Mouse (Mus musculus) bone marrow macrophage, adult 2 months (primary cell): Measurements from ENCODE around the gene Kmt2a.

Experiments used
- CTCF ChIP-seq: IDR thresholded peaks from 2 replicates; pipeline ENCODE4 v1.5.1; 2012; ENCODE audit warnings: low read depth, mild to moderate bottlenecking, low read length, moderate library complexity
- POLR2A ChIP-seq: IDR thresholded peaks from 2 replicates; pipeline ENCODE4 v1.6.1; 2012; ENCODE audit warnings: mild to moderate bottlenecking, low read depth, low read length, borderline replicate concordance

- no peak for TF ChIP-seq CTCF
- no peak for TF ChIP-seq POLR2A
These were observed 25.9 kb downstream of the Kmt2a start for GRCm38 (mm10) chr9:44855153-44855552.
